19 mouse cellular contexts compared by ENCODE assay signal in the genomic region with DNA sequence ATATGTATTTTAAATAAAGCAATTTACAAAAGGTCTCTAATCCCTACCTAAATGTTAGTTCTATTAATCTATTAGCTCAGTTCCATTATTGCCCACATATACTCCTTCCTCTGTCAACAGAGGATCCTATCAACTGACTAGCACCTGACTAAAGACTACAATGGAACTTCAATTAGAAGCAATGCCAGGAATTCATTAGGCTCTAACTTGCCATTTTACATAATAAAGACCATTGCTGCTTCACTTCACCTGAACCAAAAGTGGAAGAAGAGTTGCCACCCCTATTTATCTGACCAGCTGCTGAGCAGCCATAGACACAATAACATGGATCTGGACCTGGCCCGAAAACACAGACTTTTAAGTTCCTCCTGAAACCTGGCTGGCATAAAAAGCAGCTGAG. TPM values are rescaled to one million over a fixed set of nuclear protein-coding genes. Genes with fewer than 3 reads are reported as not detected.
A peak's percentile ranks its signal among the peaks of the same experiment; 100 is the strongest.
DNase-seq lines count a peak whose midpoint lies in the region; ATAC-seq and TF ChIP-seq lines count a peak whose summit lies in the region.
"Had no signal": no experiment of that assay in that cellular context is flagged by ENCODE, and none has a peak within 500 bp of the region (broad histone marks: within the 10 kb centered on the region; RNA-seq: fewer than 3 reads in every experiment).

No protein-coding gene starts in this region.

- intact Hi-C loops in left cerebral cortex, adult 2 months (cut with DNase I), result no loop called here

- H3K4me1 ChIP-seq in forebrain, embryonic 14.5 days (ENCODE audit: control insufficient read depth, insufficient read depth, low read length), result peaks cover 27% of the 10 kb centered on the region
- peaks cover 13% of the 10 kb centered on the region; the same call in 1 of the 2 replicates for H3K4me1 ChIP-seq in forebrain, embryonic 11.5 days (replicated peaks; ENCODE audit: control insufficient read depth, insufficient read depth, low read length)
- peaks cover 39% of the 10 kb centered on the region for H3K4me1 ChIP-seq in midbrain, embryonic 13.5 days (replicated peaks)
- H3K4me1 ChIP-seq in midbrain, embryonic 11.5 days (ENCODE audit: control insufficient read depth, insufficient read depth, low read length), result peaks cover 23% of the 10 kb centered on the region
- peaks cover 59% of the 10 kb centered on the region for H3K4me1 ChIP-seq in liver, embryonic 15.5 days (replicated peaks)
- peaks cover 7% of the 10 kb centered on the region for H3K4me1 ChIP-seq in stomach, postnatal 0 days (replicated peaks; ENCODE audit: control insufficient read depth, insufficient read depth)

- no peaks in the 10 kb centered on the region for H3K9me3 ChIP-seq in forebrain, embryonic 14.5 days (replicated peaks; ENCODE audit: control insufficient read depth, low read length)
- no peaks in the 10 kb centered on the region for H3K9me3 ChIP-seq in forebrain, embryonic 11.5 days (ENCODE audit: control insufficient read depth, low read length)
- no peaks in the 10 kb centered on the region for H3K9me3 ChIP-seq in midbrain, embryonic 13.5 days
- H3K9me3 ChIP-seq in midbrain, embryonic 11.5 days (ENCODE audit: control insufficient read depth, low read length), result no peaks in the 10 kb centered on the region
- H3K9me3 ChIP-seq in liver, embryonic 15.5 days (replicated peaks), result no peaks in the 10 kb centered on the region
- H3K9me3 ChIP-seq in stomach, postnatal 0 days (ENCODE audit: control insufficient read depth, low read length), result no peaks in the 10 kb centered on the region
- H3K9me3 ChIP-seq: kidney, embryonic 15.5 days; limb, embryonic 15.5 days; midbrain, embryonic 10.5 days; stomach, embryonic 15.5 days had no signal

- H3K27me3 ChIP-seq in forebrain, embryonic 14.5 days (replicated peaks; ENCODE audit: control insufficient read depth, insufficient read depth, low read length), result no peaks in the 10 kb centered on the region
- H3K27me3 ChIP-seq in forebrain, embryonic 11.5 days (ENCODE audit: control insufficient read depth, insufficient read depth, low read length), result no peaks in the 10 kb centered on the region
- H3K27me3 ChIP-seq in midbrain, embryonic 13.5 days, result no peaks in the 10 kb centered on the region
- no peaks in the 10 kb centered on the region for H3K27me3 ChIP-seq in midbrain, embryonic 11.5 days (ENCODE audit: control insufficient read depth, insufficient read depth, low read length)
- no peaks in the 10 kb centered on the region for H3K27me3 ChIP-seq in liver, embryonic 15.5 days
- H3K27me3 ChIP-seq in stomach, postnatal 0 days (ENCODE audit: control insufficient read depth, insufficient read depth, low read length), result no peaks in the 10 kb centered on the region
- H3K27me3 ChIP-seq: kidney, embryonic 15.5 days; limb, embryonic 15.5 days; stomach, embryonic 15.5 days had no signal

- peaks cover 42% of the 10 kb centered on the region for H3K36me3 ChIP-seq in forebrain, embryonic 14.5 days (ENCODE audit: control insufficient read depth, insufficient read depth, low read length)
- peaks cover 4% of the 10 kb centered on the region; the same call in 1 of the 2 replicates for H3K36me3 ChIP-seq in forebrain, embryonic 11.5 days (ENCODE audit: control insufficient read depth, insufficient read depth, low read length)
- peaks cover 40% of the 10 kb centered on the region for H3K36me3 ChIP-seq in midbrain, embryonic 13.5 days
- H3K36me3 ChIP-seq in midbrain, embryonic 11.5 days (ENCODE audit: control insufficient read depth, insufficient read depth, low read length), result peaks cover 11% of the 10 kb centered on the region; the same call in 1 of the 2 replicates
- H3K36me3 ChIP-seq in liver, embryonic 15.5 days (replicated peaks), result peaks cover 36% of the 10 kb centered on the region
- peaks cover 24% of the 10 kb centered on the region for H3K36me3 ChIP-seq in stomach, postnatal 0 days (ENCODE audit: control insufficient read depth, insufficient read depth, low read length)

- no peak overlapping the region for H3K9ac ChIP-seq in forebrain, embryonic 14.5 days (ENCODE audit: low read length)
- no peak overlapping the region for H3K9ac ChIP-seq in forebrain, embryonic 11.5 days (ENCODE audit: low read length)
- H3K9ac ChIP-seq in midbrain, embryonic 13.5 days (replicated peaks), result no peak overlapping the region
- no peak overlapping the region for H3K9ac ChIP-seq in midbrain, embryonic 11.5 days (ENCODE audit: low read length)
- H3K9ac ChIP-seq in liver, embryonic 15.5 days, result no peak overlapping the region
- H3K9ac ChIP-seq in stomach, postnatal 0 days (ENCODE audit: low read length), result 0 out of 2 replicates have a peak overlapping the region, but pooled peaks have one; percentile 9
- H3K9ac ChIP-seq: stomach, embryonic 15.5 days had no signal

- peak overlapping the region; percentile 61 for H3K4me2 ChIP-seq in forebrain, embryonic 14.5 days (ENCODE audit: low read length)
- no peak overlapping the region for H3K4me2 ChIP-seq in forebrain, embryonic 11.5 days (ENCODE audit: low read depth, low read length, severe bottlenecking)
- H3K4me2 ChIP-seq in midbrain, embryonic 13.5 days (replicated peaks), result peak overlapping the region; percentile 0; the same call in 1 of the 2 replicates
- H3K4me2 ChIP-seq in midbrain, embryonic 11.5 days, result no peak overlapping the region
- H3K4me2 ChIP-seq in liver, embryonic 15.5 days, result peak overlapping the region; percentile 99; the same call in 1 of the 2 replicates
- no peak overlapping the region for H3K4me2 ChIP-seq in stomach, postnatal 0 days (replicated peaks; ENCODE audit: low read depth)

- no peak for TF ChIP-seq CTCF in stomach, postnatal 0 days (IDR thresholded peaks at IDR 0.05; ENCODE audit: low read depth)
- no peak for TF ChIP-seq CTCF in left cerebral cortex, adult 2 months (IDR thresholded peaks at IDR 0.05)

- H3K4me3 ChIP-seq in forebrain, embryonic 14.5 days (ENCODE audit: low read depth, low read length), result no peak overlapping the region
- H3K4me3 ChIP-seq in forebrain, embryonic 11.5 days (ENCODE audit: low read depth, low read length), result no peak overlapping the region
- H3K4me3 ChIP-seq in midbrain, embryonic 13.5 days (replicated peaks), result no peak overlapping the region
- H3K4me3 ChIP-seq in midbrain, embryonic 11.5 days (ENCODE audit: low read depth, low read length), result no peak overlapping the region
- 0 out of 2 replicates have a peak overlapping the region, but pooled peaks have one; percentile 93 for H3K4me3 ChIP-seq in liver, embryonic 15.5 days (replicated peaks)
- no peak overlapping the region for H3K4me3 ChIP-seq in stomach, postnatal 0 days (ENCODE audit: low read depth, low read length)
- no peak overlapping the region for H3K4me3 ChIP-seq in left cerebral cortex, adult 2 months
- H3K4me3 ChIP-seq: stomach, embryonic 15.5 days had no signal

- no peak for DNase-seq in forebrain, embryonic 14.5 days (ENCODE audit: low spot score)
- DNase-seq in forebrain, embryonic 11.5 days (ENCODE audit: low spot score), result no peak
- no peak for DNase-seq in midbrain, embryonic 11.5 days (ENCODE audit: low spot score, missing footprints)
- DNase-seq in stomach, postnatal 0 days (ENCODE audit: low spot score), result no peak
- DNase-seq in left cerebral cortex, adult 2 months (ENCODE audit: extremely low spot score in 1 of 2, low spot score in 2 of 2), result no peak
- no peak for DNase-seq in layer of hippocampus, adult 9-10 months (ENCODE audit: low spot score)
- DNase-seq: adrenal gland, postnatal 10 days; cerebellum, adult 8-10 months; gastrocnemius, postnatal 14 days; heart, postnatal 36 days; lung, postnatal 36 days; thymus, postnatal 25 days had no signal

- 34% methylated on average over 1 of the region's 1 CpGs for WGBS in forebrain, embryonic 14.5 days
- WGBS in forebrain, embryonic 11.5 days, result 59% methylated on average over 1 of the region's 1 CpGs
- 68% methylated on average over 1 of the region's 1 CpGs for whole genome bisulfite sequencing in midbrain, embryonic 13.5 days
- WGBS in midbrain, embryonic 11.5 days, result 72% methylated on average over 1 of the region's 1 CpGs
- WGBS in liver, embryonic 15.5 days (ENCODE audit: insufficient replicate concordance), result 80% methylated on average over 1 of the region's 1 CpGs
- WGBS in stomach, postnatal 0 days, result 83% methylated on average over 1 of the region's 1 CpGs

- ATAC-seq in forebrain, embryonic 14.5 days, result no peak
- no peak for ATAC-seq in forebrain, embryonic 11.5 days (replicated peaks; ENCODE audit: low FRiP score)
- no peak for ATAC-seq in midbrain, embryonic 13.5 days
- no peak for ATAC-seq in midbrain, embryonic 11.5 days (ENCODE audit: low FRiP score)
- no peak for ATAC-seq in liver, embryonic 15.5 days (ENCODE audit: insufficient read depth)
- ATAC-seq in stomach, postnatal 0 days (ENCODE audit: low FRiP score, low TSS enrichment), result no peak
- ATAC-seq: inflammation-experienced regulatory T-cells, adult 6 months had no signal

- no peak for TF ChIP-seq EP300 in stomach, postnatal 0 days (optimal IDR thresholded peaks at IDR 0.05)

- H3K27ac ChIP-seq in forebrain, embryonic 14.5 days (ENCODE audit: low read depth, low read length), result no peak overlapping the region
- H3K27ac ChIP-seq in forebrain, embryonic 11.5 days (ENCODE audit: low read depth, low read length), result no peak overlapping the region
- no peak overlapping the region for H3K27ac ChIP-seq in midbrain, embryonic 13.5 days
- no peak overlapping the region for H3K27ac ChIP-seq in midbrain, embryonic 11.5 days (ENCODE audit: low read depth, low read length)
- no peak overlapping the region for H3K27ac ChIP-seq in liver, embryonic 15.5 days (replicated peaks)
- no peak overlapping the region for H3K27ac ChIP-seq in stomach, postnatal 0 days (replicated peaks)
- H3K27ac ChIP-seq in left cerebral cortex, adult 2 months, result no peak overlapping the region
- H3K27ac ChIP-seq: kidney, embryonic 15.5 days; limb, embryonic 15.5 days; midbrain, embryonic 10.5 days; stomach, embryonic 15.5 days had no signal

RNA-seq across cellular contexts. Expression of gene Sec16a, which starts 2.2 kb away (rescaled TPM):
- polyA plus RNA-seq in forebrain, embryonic 14.5 days (2014; fragmentation: Nextera tagmentation; extraction: Ambion mirVana), result 23.4 and 24.6 TPM in 2 replicates
- polyA plus RNA-seq in forebrain, embryonic 11.5 days (2014; fragmentation: Nextera tagmentation; extraction: Ambion mirVana), result 39.3 and 40.9 TPM in 2 replicates
- polyA plus RNA-seq in midbrain, embryonic 13.5 days (2015; fragmentation: Nextera tagmentation; extraction: Ambion mirVana), result 21.3 and 22.8 TPM in 2 replicates
- 28.2 and 29.8 TPM in 2 replicates for polyA plus RNA-seq in midbrain, embryonic 11.5 days (2014; fragmentation: Nextera tagmentation; extraction: Ambion mirVana)
- polyA plus RNA-seq in liver, embryonic 15.5 days (2015; fragmentation: Nextera tagmentation; extraction: Ambion mirVana), result 8.8 and 9.6 TPM in 2 replicates
- 10.6 and 11.7 TPM in 2 replicates for polyA plus RNA-seq in stomach, postnatal 0 days (2015; fragmentation: Nextera tagmentation; extraction: Ambion mirVana)
- total RNA-seq in left cerebral cortex, adult 2 months (2021), result 10 to 100 TPM; 50.6 to 50.9 TPM

RNA-seq across cellular contexts. Expression of gene Inpp5e, which starts 33.8 kb away (rescaled TPM):
- polyA plus RNA-seq in forebrain, embryonic 14.5 days (2014; fragmentation: Nextera tagmentation; extraction: Ambion mirVana), result 13.9 and 16.2 TPM in 2 replicates
- 26.7 and 31.3 TPM in 2 replicates for polyA plus RNA-seq in forebrain, embryonic 11.5 days (2014; fragmentation: Nextera tagmentation; extraction: Ambion mirVana)
- polyA plus RNA-seq in midbrain, embryonic 13.5 days (2015; fragmentation: Nextera tagmentation; extraction: Ambion mirVana), result 28.0 and 28.6 TPM in 2 replicates
- 21.5 and 23.3 TPM in 2 replicates for polyA plus RNA-seq in midbrain, embryonic 11.5 days (2014; fragmentation: Nextera tagmentation; extraction: Ambion mirVana)
- 6.0 and 6.1 TPM in 2 replicates for polyA plus RNA-seq in liver, embryonic 15.5 days (2015; fragmentation: Nextera tagmentation; extraction: Ambion mirVana)
- polyA plus RNA-seq in stomach, postnatal 0 days (2015; fragmentation: Nextera tagmentation; extraction: Ambion mirVana), result 6.3 and 7.7 TPM in 2 replicates
- total RNA-seq in left cerebral cortex, adult 2 months (2021), result 10 to 100 TPM; 28.1 to 28.2 TPM

RNA-seq across cellular contexts. Expression of gene Pmpca, which starts 53.7 kb away (rescaled TPM):
- 70.1 and 72.6 TPM in 2 replicates for polyA plus RNA-seq in forebrain, embryonic 14.5 days (2014; fragmentation: Nextera tagmentation; extraction: Ambion mirVana)
- 130 and 131 TPM in 2 replicates for polyA plus RNA-seq in forebrain, embryonic 11.5 days (2014; fragmentation: Nextera tagmentation; extraction: Ambion mirVana)
- 107 and 110 TPM in 2 replicates for polyA plus RNA-seq in midbrain, embryonic 13.5 days (2015; fragmentation: Nextera tagmentation; extraction: Ambion mirVana)
- polyA plus RNA-seq in midbrain, embryonic 11.5 days (2014; fragmentation: Nextera tagmentation; extraction: Ambion mirVana), result 110 and 118 TPM in 2 replicates
- polyA plus RNA-seq in liver, embryonic 15.5 days (2015; fragmentation: Nextera tagmentation; extraction: Ambion mirVana), result 61.5 and 61.6 TPM in 2 replicates
- polyA plus RNA-seq in stomach, postnatal 0 days (2015; fragmentation: Nextera tagmentation; extraction: Ambion mirVana), result 53.3 and 55.4 TPM in 2 replicates
- 10 to 100 TPM; 93.6 to 94.4 TPM for total RNA-seq in left cerebral cortex, adult 2 months (2021)

RNA-seq across cellular contexts. Expression of gene Entr1, which starts 53.7 kb away (rescaled TPM):
- polyA plus RNA-seq in forebrain, embryonic 14.5 days (2014; fragmentation: Nextera tagmentation; extraction: Ambion mirVana), result 149 and 152 TPM in 2 replicates
- polyA plus RNA-seq in forebrain, embryonic 11.5 days (2014; fragmentation: Nextera tagmentation; extraction: Ambion mirVana), result 137 and 142 TPM in 2 replicates
- 165 and 166 TPM in 2 replicates for polyA plus RNA-seq in midbrain, embryonic 13.5 days (2015; fragmentation: Nextera tagmentation; extraction: Ambion mirVana)
- polyA plus RNA-seq in midbrain, embryonic 11.5 days (2014; fragmentation: Nextera tagmentation; extraction: Ambion mirVana), result 115 and 119 TPM in 2 replicates
- 38.2 and 42.8 TPM in 2 replicates for polyA plus RNA-seq in liver, embryonic 15.5 days (2015; fragmentation: Nextera tagmentation; extraction: Ambion mirVana)
- polyA plus RNA-seq in stomach, postnatal 0 days (2015; fragmentation: Nextera tagmentation; extraction: Ambion mirVana), result 52.6 and 58.9 TPM in 2 replicates
- 100 to 1,000 TPM; 152 to 164 TPM for total RNA-seq in left cerebral cortex, adult 2 months (2021)

Comparison
In these comparisons a context has a peak if more than half of its experiments do, and no peak if none do; other contexts are left out.
1. H3K4me2 ChIP-seq: peak in forebrain, embryonic 14.5 days (single experiment), midbrain, embryonic 13.5 days (single experiment) and liver, embryonic 15.5 days (single experiment); none in forebrain, embryonic 11.5 days (single experiment), midbrain, embryonic 11.5 days (single experiment) and stomach, postnatal 0 days (single experiment).